Mouse (Mus musculus): ENCODE measurements at regions not wholly inside any gene's neighbourhood (a gene's known extent, or its start where the extent isn't known, plus 50 kb on each side); places are given as distances from the start of the nearest gene placed in this dataset.

DNA sequence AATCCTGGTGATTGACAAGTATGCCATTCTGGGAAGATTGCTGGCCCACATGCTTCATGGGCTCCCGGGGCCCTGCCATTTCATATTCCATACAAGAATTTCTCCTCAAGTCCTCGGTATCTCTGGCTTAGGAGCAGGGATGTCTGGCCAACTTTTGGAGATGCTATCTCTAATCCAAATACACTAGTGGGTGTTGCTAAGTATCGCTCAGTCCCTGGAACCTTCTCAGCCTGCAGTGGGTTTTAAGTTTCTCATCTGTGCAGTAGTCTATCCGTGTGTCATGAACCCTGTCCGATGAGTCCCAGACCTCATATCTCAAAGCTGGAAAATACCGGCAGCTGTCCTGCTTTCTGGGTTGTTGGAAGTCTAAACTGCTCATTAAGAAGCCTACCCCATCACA, 198.9 kb downstream of the Zfp36l1 start:
- TF ChIP-seq CTCF (IDR thresholded peaks at IDR 0.05; ENCODE audit: borderline replicate concordance, extremely low read depth, insufficient read depth, insufficient read length) (no peak), POLR2A (IDR thresholded peaks at IDR 0.05; ENCODE audit: borderline replicate concordance, extremely low read depth, insufficient read depth, insufficient read length, poor library complexity, severe bottlenecking) (no peak)
